Mouse (Mus musculus) heart, adult 8-10 months (tissue): Measurements from ENCODE around the gene Hoxd10. TPM values are rescaled to one million over a fixed set of nuclear protein-coding genes. Genes with fewer than 3 reads are reported as not detected.

Experiments
- microRNA-seq: library from miRNA; unstranded; fragments of <30 nt; microRNA quantifications from one replicate; pipeline ENCODE4 v1.2.0, GENCODE M21; 2022
- total RNA-seq, 4 experiments: library from RNA; stranded (reverse); gene quantifications; 2 replicates each; pipeline ENCODE4 v1.2.4; 2022

The Hoxd10 gene
- total RNA-seq, 4 experiments from 2014 or later = 0.12 TPM; not detected in 3

Small RNA genes within 50 kb of the gene (microRNA-seq; reads per million reads assigned to microRNA genes)
- not detected for gene Gm44463
- gene Mir10b = 962 reads per million, percentile 82 among the genes with 10 or more reads in this experiment

Other genes with a start within 250 kb of the Hoxd10 start
- gene Lnpk, start 112.5 kb upstream of the Hoxd10 start, total RNA-seq = 10 to 100 TPM; 18.7 to 23.7 (median 22.6) TPM
- gene Evx2, start 32.4 kb upstream of the Hoxd10 start, total RNA-seq = not detected
- not detected for gene Hoxd13, start 23.6 kb upstream of the Hoxd10 start, total RNA-seq
- not detected for gene Hoxd12, start 16.9 kb upstream of the Hoxd10 start, total RNA-seq
- gene Hoxd11, start 12.4 kb upstream of the Hoxd10 start, total RNA-seq = not detected
- under 1 TPM; 0.22 to 0.49 (median 0.48) TPM for gene Hoxd9, start 5.8 kb downstream of the Hoxd10 start, total RNA-seq
- 1 to 10 TPM in 1 of 4 experiments, under 1 TPM in 3; 0.53 to 1.5 (median 0.76) TPM for gene Hoxd8, start 12.7 kb downstream of the Hoxd10 start, total RNA-seq
- gene Hoxd3, start 20.0 kb downstream of the Hoxd10 start, total RNA-seq = under 1 TPM in 1 of 4 experiments, not detected in 3; 0.16 TPM
- under 1 TPM; 0.32 to 0.79 (median 0.38) TPM for gene Hoxd4, start 20.0 kb downstream of the Hoxd10 start, total RNA-seq
- not detected for gene Gm28230, start 34.8 kb downstream of the Hoxd10 start, total RNA-seq
- gene Hoxd1, start 71.1 kb downstream of the Hoxd10 start, total RNA-seq = not detected
- 100 to 1,000 TPM; 111 to 125 (median 119) TPM for gene Mtx2, start 133.9 kb downstream of the Hoxd10 start, total RNA-seq